Mouse (Mus musculus) CH12.LX (cell line): ENCODE results near the gene Efemp2. TPM values are rescaled to one million over a fixed set of nuclear protein-coding genes. Genes with fewer than 3 reads are reported as not detected.

ENCODE experiments used
- DNase-seq: peaks from one replicate; pipeline ENCODE4 v3.0.0-alpha.2; 2013; ENCODE audit errors: extremely low read depth
- H3K27ac ChIP-seq: 2 replicates; pipeline ENCODE4 v1.5.1; 2012; ENCODE audit warnings: low read depth, mild to moderate bottlenecking, control low read depth, moderate library complexity; ENCODE audit not compliant: insufficient read depth
- H3K27me3 ChIP-seq: replicated peaks from 2 replicates; pipeline ENCODE3; 2012; ENCODE audit warnings: inconsistent platforms
- H3K36me3 ChIP-seq, 2 experiments: replicated peaks in 1 of 2; 2 replicates each; pipeline versions ENCODE3 to v1.6.1; 2012; ENCODE audit warnings: inconsistent platforms in 1 of 2, low read length in 1 of 2, mild to moderate bottlenecking in 1 of 2, mixed read lengths in 1 of 2, moderate library complexity in 1 of 2; ENCODE audit not compliant: control insufficient read depth in 1 of 2, insufficient read depth in 1 of 2
- H3K4me1 ChIP-seq, 2 experiments: 2 replicates each; pipeline ENCODE4 v1.6.1; 2012; ENCODE audit warnings: inconsistent platforms in 1 of 2, moderate library complexity in 1 of 2; ENCODE audit not compliant: insufficient read depth in 2 of 2, control insufficient read depth in 1 of 2
- H3K4me2 ChIP-seq: 2 replicates; pipeline ENCODE4 v1.6.1; 2012; ENCODE audit warnings: low read depth, mild to moderate bottlenecking, control low read depth; ENCODE audit not compliant: poor library complexity, insufficient read depth, severe bottlenecking
- H3K4me3 ChIP-seq, 3 experiments: fragments of 150-350 bp in 1 of 3; sonication (generic) in 1 of 3; replicated peaks in 1 of 3; 2 replicates each; pipeline versions ENCODE3 to v1.5.1; 2011 to 2012; ENCODE audit warnings: low read depth in 2 of 3, low read length in 2 of 3, mild to moderate bottlenecking in 2 of 3, moderate library complexity in 2 of 3, control low read depth in 1 of 3, improper control_type of control experiment in 1 of 3, inconsistent platforms in 1 of 3, mixed read lengths in 1 of 3; ENCODE audit not compliant: poor library complexity in 1 of 3
- H3K79me2 ChIP-seq: replicated peaks from 2 replicates; pipeline ENCODE4 v1.6.1; 2012; ENCODE audit warnings: mild to moderate bottlenecking, moderate library complexity; ENCODE audit not compliant: control insufficient read depth, poor library complexity, insufficient read depth, severe bottlenecking; ENCODE audit errors: extremely low read depth
- H3K9ac ChIP-seq: 2 replicates; pipeline ENCODE4 v1.6.1; 2012; ENCODE audit warnings: low read depth, mild to moderate bottlenecking, control low read depth, moderate library complexity; ENCODE audit not compliant: insufficient read depth
- H3K9me3 ChIP-seq: replicated peaks from 2 replicates; pipeline ENCODE3; 2012; ENCODE audit warnings: low read length, inconsistent platforms, mixed read lengths
- BHLHE40 ChIP-seq: IDR thresholded peaks from 2 replicates; pipeline ENCODE4 v1.6.1; 2011; ENCODE audit warnings: mild to moderate bottlenecking, low read depth, low read length, improper control_type of control experiment
- CTCF ChIP-seq, 2 experiments: IDR thresholded peaks in 1 of 2; conservative IDR thresholded peaks in 1 of 2; 2 replicates each; pipeline ENCODE4 v1.5.1; 2011 to 2012; ENCODE audit warnings: low read depth in 2 of 2, low read length in 2 of 2, improper control_type of control experiment in 1 of 2, inconsistent platforms in 1 of 2, mild to moderate bottlenecking in 1 of 2, moderate library complexity in 1 of 2
- ETS1 ChIP-seq: conservative IDR thresholded peaks from 2 replicates; pipeline ENCODE4 v1.6.1; 2012; ENCODE audit warnings: low read depth, mild to moderate bottlenecking, inconsistent platforms, low read length, improper control_type of control experiment, moderate library complexity
- GABPA ChIP-seq: IDR thresholded peaks from 2 replicates; pipeline ENCODE4 v1.6.1; 2012; ENCODE audit warnings: low read depth, low read length, improper control_type of control experiment, inconsistent platforms; ENCODE audit not compliant: insufficient replicate concordance
- HCFC1 ChIP-seq: IDR thresholded peaks from 2 replicates; pipeline ENCODE4 v1.6.1; 2012; ENCODE audit warnings: low read depth, mild to moderate bottlenecking, inconsistent platforms, low read length, improper control_type of control experiment
- JUN ChIP-seq: IDR thresholded peaks from 2 replicates; pipeline ENCODE4 v1.6.1; 2011; ENCODE audit warnings: low read depth, mild to moderate bottlenecking, low read length, improper control_type of control experiment, moderate library complexity; ENCODE audit not compliant: insufficient read depth
- MAZ ChIP-seq: IDR thresholded peaks from 2 replicates; pipeline ENCODE4 v1.6.1; 2012; ENCODE audit warnings: low read depth, mild to moderate bottlenecking, inconsistent platforms, low read length, improper control_type of control experiment, moderate library complexity
- MEF2A ChIP-seq: IDR thresholded peaks from 2 replicates; pipeline ENCODE4 v1.6.1; 2014; ENCODE audit warnings: low read depth, mild to moderate bottlenecking, inconsistent platforms, low read length, improper control_type of control experiment, borderline replicate concordance
- NRF1 ChIP-seq: IDR thresholded peaks from 2 replicates; pipeline ENCODE4 v1.6.1; 2014; ENCODE audit warnings: low read depth, mild to moderate bottlenecking, inconsistent platforms, low read length, improper control_type of control experiment, moderate library complexity
- POLR2AphosphoS2 ChIP-seq: IDR thresholded peaks from 2 replicates; pipeline ENCODE4 v1.6.1; 2011; ENCODE audit warnings: low read depth, low read length, improper control_type of control experiment
- SIN3A ChIP-seq: IDR thresholded peaks from 2 replicates; pipeline ENCODE4 v1.6.1; 2012; ENCODE audit warnings: low read length, improper control_type of control experiment, inconsistent platforms
- SMC3 ChIP-seq: IDR thresholded peaks from 2 replicates; pipeline ENCODE4 v1.6.1; 2011; ENCODE audit warnings: low read depth, low read length, improper control_type of control experiment
- USF1 ChIP-seq: IDR thresholded peaks from 2 replicates; pipeline ENCODE4 v1.6.1; 2014; ENCODE audit warnings: low read depth, mild to moderate bottlenecking, inconsistent platforms, low read length, improper control_type of control experiment
- ZKSCAN1 ChIP-seq: IDR thresholded peaks from 2 replicates; pipeline ENCODE4 v1.6.1; 2012; ENCODE audit warnings: low read depth, inconsistent platforms, low read length, improper control_type of control experiment, borderline replicate concordance
- dilution Hi-C: fragments of 300-500 bp; cut with MboI; formaldehyde crosslinking; loops from 2 replicates; pipeline ENCODE4 v1.14.3; 2020; ENCODE audit warnings: low sequenced_read_pairs; ENCODE audit not compliant: extremely low pct_unique_long_range_greater_than_20kb, extremely low pct_ligation_motif_present
- in situ Hi-C: fragments of 300-500 bp; cut with MboI; formaldehyde crosslinking; loops from 3 replicates; pipeline ENCODE4 v1.14.3; 2019; ENCODE audit warnings: low sequenced_read_pairs, low pct_ligation_motif_present, low pct_unique_long_range_greater_than_20kb, mixed read lengths
- polyA plus RNA-seq: library from polyadenylated mRNA; unstranded; fragments of >175 nt; gene quantifications from 2 replicates; pipeline ENCODE4 v1.2.1, GENCODE M21; 2012; ENCODE audit warnings: low read depth; ENCODE audit not compliant: insufficient read length
- total RNA-seq, 2 experiments: library from RNA; depleted of rRNA; stranded (reverse); fragments of 300-350 nt in 1 of 2; fragments of >200 nt in 1 of 2; gene quantifications; 2 replicates each; pipeline ENCODE4 v1.2.3; 2012 to 2014

Gene Efemp2
- total and polyA plus RNA-seq, 3 experiments, result 0.50 to 0.51 TPM; not detected in 1

- no peaks in the 10 kb centered on the region for H3K79me2 ChIP-seq
- dilution Hi-C loops (no loop called here), in situ Hi-C loops (no loop called here)
- H3K4me3 ChIP-seq, result no peak overlapping the region
- H3K9me3 ChIP-seq, result no peaks in the 10 kb centered on the region
- H3K27ac ChIP-seq, result no peak overlapping the region
- H3K36me3 ChIP-seq, result no peaks in the 10 kb centered on the region
- H3K9ac ChIP-seq, result no peak overlapping the region
- TF ChIP-seq SMC3, result peak; percentile 14; the same call in 1 of the 2 replicates
- TF ChIP-seq JUN, result no peak
- peak in 1 of 2 experiments; percentile 32; a peak in 2 of 4 replicates for TF ChIP-seq CTCF (conservative IDR thresholded peaks at IDR 0.05 in 1 of 2, IDR thresholded peaks at IDR 0.05 in 1 of 2; ENCODE audit: low read depth in 2 of 2, low read length in 2 of 2)
- H3K4me2 ChIP-seq, result no peak overlapping the region
- peaks cover 3 to 11% of the 10 kb centered on the region in 2 experiments; a peak in 3 of 4 replicates for H3K4me1 ChIP-seq
- no peak for DNase-seq
- no peaks in the 10 kb centered on the region for H3K27me3 ChIP-seq
Observed at GRCm38 (mm10) chr19:5516906-5517505, 43.3 kb downstream of the Efemp2 start.

GRCm38 (mm10) chr19:5518721-5519120 lies 45.0 kb downstream of the Efemp2 start:
- no peak for DNase-seq
- Histone ChIP-seq H3K36me3 (no peaks in the 10 kb centered on the region), H3K27ac (no peak overlapping the region), H3K4me2 (no peak overlapping the region), H3K4me1 (no peaks in the 10 kb centered on the region; a peak in 1 of 4 replicates), H3K9ac (no peak overlapping the region), H3K79me2 (no peaks in the 10 kb centered on the region), H3K4me3 (no peak overlapping the region), H3K27me3 (no peaks in the 10 kb centered on the region), H3K9me3 (no peaks in the 10 kb centered on the region)
- dilution Hi-C loops (no loop called here), in situ Hi-C loops (no loop called here)
- TF ChIP-seq GABPA (no peak), NRF1 (no peak), SIN3A (no peak), HCFC1 (no peak), MAZ (no peak)

- DNase-seq, result peak; percentile 53
- Histone ChIP-seq H3K4me2 (no peak overlapping the region), H3K27ac (no peak overlapping the region), H3K9ac (no peak overlapping the region), H3K4me1 (peaks cover 11 to 39% of the 10 kb centered on the region in 2 experiments), H3K27me3 (peaks cover 1% of the 10 kb centered on the region), H3K79me2 (no peaks in the 10 kb centered on the region), H3K4me3 (no peak overlapping the region), H3K9me3 (no peaks in the 10 kb centered on the region), H3K36me3 (no peaks in the 10 kb centered on the region)
- in situ Hi-C loops (loop anchor here (5.0 kb wide), 1 partner anchor 37 kb away; the partner anchor contains the start of gene Ovol1), dilution Hi-C loops (no loop called here)
- peak in 1 of 2 experiments; percentile 16; a peak in 2 of 4 replicates for TF ChIP-seq CTCF (conservative IDR thresholded peaks at IDR 0.05 in 1 of 2, IDR thresholded peaks at IDR 0.05 in 1 of 2; ENCODE audit: low read depth in 2 of 2, low read length in 2 of 2)
- TF ChIP-seq BHLHE40, result peak; percentile 86
- TF ChIP-seq ZKSCAN1, result no peak
- TF ChIP-seq ETS1, result peak; percentile 64
- no peak for TF ChIP-seq POLR2AphosphoS2
- peak; percentile 40; the same call in 1 of the 2 replicates for TF ChIP-seq USF1
- TF ChIP-seq MEF2A, result peak; percentile 87
Observed at GRCm38 (mm10) chr19:5525204-5525603, 51.5 kb downstream of the Efemp2 start.
